Mouse (Mus musculus): ENCODE data around the gene 4933424G06Rik. TPM values are rescaled to one million over a fixed set of nuclear protein-coding genes. Genes with fewer than 3 reads are reported as not detected.

Gene 4933424G06Rik
- polyA plus RNA-seq, 1 experiment from 2014 or later, result not detected

DNA sequence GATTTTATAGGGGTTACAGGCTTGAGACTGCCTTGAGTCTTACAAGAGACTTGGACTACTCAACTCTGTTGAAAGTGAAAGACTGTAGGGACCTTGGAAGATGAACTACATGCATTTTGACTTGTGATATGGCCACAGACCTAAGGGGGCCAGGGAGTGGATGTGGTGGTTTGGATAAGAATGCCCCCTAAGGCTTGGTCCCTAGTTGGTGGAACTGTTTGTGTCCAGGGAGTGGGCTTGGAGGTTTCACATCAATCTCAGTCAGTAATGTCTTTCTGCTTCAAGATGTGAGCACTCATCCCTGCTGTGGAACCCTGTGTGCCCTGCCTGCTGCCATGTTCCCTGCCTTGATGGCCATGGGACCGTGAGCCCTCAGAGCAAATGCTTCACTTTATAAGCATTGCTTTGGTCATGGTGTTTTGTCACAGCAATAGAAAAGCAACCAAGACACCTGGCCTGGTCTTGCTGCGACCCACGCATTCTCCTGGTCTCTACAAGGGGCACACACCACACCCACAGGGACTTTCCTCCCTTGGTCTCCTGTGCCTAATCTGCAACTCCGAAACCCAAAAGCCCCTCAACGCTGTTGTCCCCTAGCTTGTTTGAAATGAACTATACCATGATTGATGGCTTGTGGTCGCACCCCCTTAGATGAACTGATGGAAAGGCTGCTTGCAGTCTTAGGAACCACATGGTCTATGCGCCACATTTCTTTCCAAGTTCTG, 96.4 kb downstream of the 4933424G06Rik start:
- Histone ChIP-seq H3K27ac (ENCODE audit: low read length) (no peak overlapping the region), H3K27me3 (ENCODE audit: control insufficient read depth, insufficient read depth, low read length) (no peaks in the 10 kb centered on the region), H3K4me1 (ENCODE audit: control insufficient read depth, insufficient read depth, low read length) (no peaks in the 10 kb centered on the region), H3K4me2 (replicated peaks; ENCODE audit: low read depth, low read length) (no peak overlapping the region), H3K36me3 (ENCODE audit: control insufficient read depth, insufficient read depth, low read length) (peaks cover 84% of the 10 kb centered on the region), H3K9ac (replicated peaks; ENCODE audit: low read depth, low read length) (no peak overlapping the region), H3K4me3 (ENCODE audit: low read depth, low read length) (no peak overlapping the region), H3K9me3 (ENCODE audit: control insufficient read depth, low read depth, low read length) (no peaks in the 10 kb centered on the region)
- ATAC-seq (ENCODE audit: insufficient number of reproducible peaks, insufficient read depth, low FRiP score, low read depth), result no peak
- WGBS, result 92% methylated on average over 7 of the region's 7 CpGs

DNA sequence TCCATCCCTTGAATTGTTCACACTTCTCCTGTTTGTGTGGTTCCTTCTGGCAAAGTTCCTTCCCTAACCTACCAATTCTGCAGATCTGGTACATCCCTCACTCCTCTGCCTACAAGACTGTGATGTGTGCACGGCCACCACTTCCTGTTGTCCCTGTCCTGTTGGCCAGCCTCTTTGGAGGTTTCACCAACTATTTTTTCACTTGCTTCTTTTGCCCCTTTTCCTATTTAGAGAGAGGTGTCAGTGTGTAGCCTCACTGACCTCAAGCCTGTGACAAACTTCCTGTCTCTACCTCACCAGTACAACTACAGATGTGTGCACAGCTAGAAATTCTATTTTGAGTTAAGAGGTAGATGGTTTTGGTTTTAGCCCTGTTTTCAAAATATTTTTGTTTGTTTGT, 97.1 kb downstream of the 4933424G06Rik start:
- Histone ChIP-seq H3K27me3 (ENCODE audit: control insufficient read depth, insufficient read depth, low read length) (no peaks in the 10 kb centered on the region), H3K9me3 (ENCODE audit: control insufficient read depth, low read depth, low read length) (no peaks in the 10 kb centered on the region), H3K4me1 (ENCODE audit: control insufficient read depth, insufficient read depth, low read length) (no peaks in the 10 kb centered on the region), H3K9ac (replicated peaks; ENCODE audit: low read depth, low read length) (no peak overlapping the region), H3K4me3 (ENCODE audit: low read depth, low read length) (no peak overlapping the region), H3K36me3 (ENCODE audit: control insufficient read depth, insufficient read depth, low read length) (peaks cover 85% of the 10 kb centered on the region), H3K27ac (ENCODE audit: low read length) (no peak overlapping the region), H3K4me2 (replicated peaks; ENCODE audit: low read depth, low read length) (no peak overlapping the region)
- 96% methylated on average over 1 of the region's 1 CpGs for WGBS
- no peak for ATAC-seq (ENCODE audit: insufficient number of reproducible peaks, insufficient read depth, low FRiP score, low read depth)

Small RNA genes lying within 50 kb of the gene (microRNA-seq; reads per million reads assigned to microRNA genes)
- not detected for gene Gm24133

Other genes with a start within 250 kb of the 4933424G06Rik start
- 14.1 and 14.4 TPM in 2 replicates for gene Cnnm4, start 238.5 kb upstream of the 4933424G06Rik start, polyA plus RNA-seq (2014; fragmentation: Nextera tagmentation; extraction: Ambion mirVana)
- gene Cnnm3, start 198.3 kb upstream of the 4933424G06Rik start, polyA plus RNA-seq (2014; fragmentation: Nextera tagmentation; extraction: Ambion mirVana), result 6.2 and 8.4 TPM in 2 replicates
- gene Ankrd23, start 173.3 kb upstream of the 4933424G06Rik start, polyA plus RNA-seq (2014; fragmentation: Nextera tagmentation; extraction: Ambion mirVana), result 16.8 and 19.4 TPM in 2 replicates
- 0.39 TPM in 1 of 2 replicates, not detected in the other for gene Gm42417, start 170.7 kb upstream of the 4933424G06Rik start, polyA plus RNA-seq (2014; fragmentation: Nextera tagmentation; extraction: Ambion mirVana)
- gene Ankrd39, start 162.7 kb upstream of the 4933424G06Rik start, polyA plus RNA-seq (2014; fragmentation: Nextera tagmentation; extraction: Ambion mirVana), result 26.2 and 30.4 TPM in 2 replicates
- gene Sema4c, start 151.8 kb upstream of the 4933424G06Rik start, polyA plus RNA-seq (2014; fragmentation: Nextera tagmentation; extraction: Ambion mirVana), result 4.2 and 4.3 TPM in 2 replicates
- gene Fam178b, start 27.0 kb upstream of the 4933424G06Rik start, polyA plus RNA-seq (2014; fragmentation: Nextera tagmentation; extraction: Ambion mirVana), result 0.74 and 1.1 TPM in 2 replicates
- 613 and 651 TPM in 2 replicates for gene Cox5b, start 18.7 kb upstream of the 4933424G06Rik start, polyA plus RNA-seq (2014; fragmentation: Nextera tagmentation; extraction: Ambion mirVana)
- gene Actr1b, start 4.3 kb downstream of the 4933424G06Rik start, polyA plus RNA-seq (2014; fragmentation: Nextera tagmentation; extraction: Ambion mirVana), result 86.9 and 91.3 TPM in 2 replicates
- gene Zap70, start 51.6 kb downstream of the 4933424G06Rik start, polyA plus RNA-seq (2014; fragmentation: Nextera tagmentation; extraction: Ambion mirVana), result 0.29 and 0.78 TPM in 2 replicates
- gene Tmem131, start 233.5 kb downstream of the 4933424G06Rik start, polyA plus RNA-seq (2014; fragmentation: Nextera tagmentation; extraction: Ambion mirVana), result 28.2 and 31.3 TPM in 2 replicates